Mouse (Mus musculus) midbrain, embryonic 13.5 days (tissue): ENCODE data around the gene Prkcz. TPM values are rescaled to one million over a fixed set of nuclear protein-coding genes. Genes with fewer than 3 reads are reported as not detected.
A peak's percentile ranks its signal among the peaks of the same experiment; 100 is the strongest.

Source experiments
- ATAC-seq: fragments of 200-750 bp; cut with Nextera tagmentation; 2 replicates; pipeline ENCODE4 v1.8.0; 2017; ENCODE audit warnings: mild to moderate bottlenecking, moderate TSS enrichment, moderate library complexity
- H3K27ac ChIP-seq: fragments of 300-500 bp; sonication (generic); 2 replicates; pipeline ENCODE4 v1.5.1; 2015; ENCODE audit warnings: inconsistent platforms, mild to moderate bottlenecking, moderate library complexity
- H3K27me3 ChIP-seq: fragments of 300-500 bp; sonication (generic); 2 replicates; pipeline ENCODE4 v1.6.1; 2015; ENCODE audit warnings: mild to moderate bottlenecking, inconsistent platforms
- H3K36me3 ChIP-seq: fragments of 300-500 bp; sonication (generic); 2 replicates; pipeline ENCODE4 v1.6.1; 2015; ENCODE audit warnings: mild to moderate bottlenecking, inconsistent platforms
- H3K4me1 ChIP-seq: fragments of 300-500 bp; sonication (generic); replicated peaks from 2 replicates; pipeline ENCODE4 v1.6.1; 2015; ENCODE audit warnings: inconsistent platforms
- H3K4me2 ChIP-seq: fragments of 300-500 bp; sonication (generic); replicated peaks from 2 replicates; pipeline ENCODE4 v1.6.1; 2015; ENCODE audit warnings: moderate library complexity, mild to moderate bottlenecking, inconsistent platforms
- H3K4me3 ChIP-seq: fragments of 300-500 bp; sonication (generic); replicated peaks from 2 replicates; pipeline ENCODE4 v1.5.1; 2015; ENCODE audit warnings: mild to moderate bottlenecking, inconsistent platforms
- H3K9ac ChIP-seq: fragments of 300-500 bp; sonication (generic); replicated peaks from 2 replicates; pipeline ENCODE4 v1.6.1; 2015; ENCODE audit warnings: mild to moderate bottlenecking, inconsistent platforms
- H3K9me3 ChIP-seq: fragments of 300-500 bp; sonication (generic); 2 replicates; pipeline ENCODE4 v1.6.1; 2016; ENCODE audit warnings: mild to moderate bottlenecking, inconsistent platforms
- WGBS: fragments of 180-500 bp; shearing (Covaris S2); methylation state at CpG from one replicate; pipeline ENCODE4 v1.1.7; 2015; 5-methylcytosine and 5-hydroxymethylcytosine counted together
- polyA plus RNA-seq: library from polyadenylated mRNA; unstranded; fragments of >200 nt; fragmentation: Nextera tagmentation; extraction: Ambion mirVana; gene quantifications from 2 replicates; pipeline ENCODE4 v1.2.1, GENCODE M21; 2015

The Prkcz gene
- polyA plus RNA-seq, 1 experiment from 2014 or later: 56.7 TPM

GRCm38 (mm10) chr4:155213052-155213751, 148.0 kb downstream of the Prkcz start:
- no peak overlapping the region; the same call in 1 of the 2 replicates for H3K4me2 ChIP-seq
- H3K27ac ChIP-seq: peak overlapping the region; percentile 25; the same call in 1 of the 2 replicates
- H3K27me3 ChIP-seq: no peaks in the 10 kb centered on the region
- WGBS: 58% methylated on average over 9 of the region's 9 CpGs
- no peaks in the 10 kb centered on the region for H3K9me3 ChIP-seq
- H3K4me1 ChIP-seq: peaks cover 66% of the 10 kb centered on the region
- peaks cover 14% of the 10 kb centered on the region for H3K36me3 ChIP-seq
- no peak overlapping the region for H3K4me3 ChIP-seq
- ATAC-seq: 0 out of 2 replicates have a peak, but pooled peaks have one; percentile 24
- no peak overlapping the region for H3K9ac ChIP-seq

Other genes with a start within 250 kb of the Prkcz start
- gene Ski, start 138.8 kb downstream of the Prkcz start, polyA plus RNA-seq: 9.3 and 9.9 TPM in 2 replicates
- gene Faap20, start 111.6 kb downstream of the Prkcz start, polyA plus RNA-seq: 91.2 and 92.7 TPM in 2 replicates
- gene Gabrd, start 36.8 kb upstream of the Prkcz start, polyA plus RNA-seq: 0.11 TPM in 1 of 2 replicates, not detected in the other
- gene Cfap74, start 47.8 kb upstream of the Prkcz start, polyA plus RNA-seq: 3.8 and 4.2 TPM in 2 replicates
- gene Tmem52, start 107.8 kb upstream of the Prkcz start, polyA plus RNA-seq: not detected in 2 replicates
- 1,008 and 1,072 TPM in 2 replicates for gene Gnb1, start 130.0 kb upstream of the Prkcz start, polyA plus RNA-seq
- gene Nadk, start 201.0 kb upstream of the Prkcz start, polyA plus RNA-seq: 78.0 and 85.5 TPM in 2 replicates
- 15.9 and 16.5 TPM in 2 replicates for gene Slc35e2, start 240.1 kb upstream of the Prkcz start, polyA plus RNA-seq